8 mouse cellular contexts compared by ENCODE assay signal in genomic region chr6:39515739-39516131, GRCm38 (mm10). TPM values are rescaled to one million over a fixed set of nuclear protein-coding genes. Genes with fewer than 3 reads are reported as not detected.
DNase-seq lines count a peak whose midpoint lies in the region; ATAC-seq lines count a peak whose summit lies in the region.

No protein-coding gene starts in this region.

- H3K4me3 ChIP-seq in lung, embryonic 15.5 days: no peak overlapping the region
- no peak overlapping the region for H3K4me3 ChIP-seq in embryonic facial prominence, embryonic 14.5 days (ENCODE audit: low read depth, low read length)
- no peak overlapping the region for H3K4me3 ChIP-seq in midbrain, embryonic 15.5 days

- H3K9ac ChIP-seq in lung, embryonic 15.5 days: no peak overlapping the region
- 0 out of 2 replicates have a peak overlapping the region, but pooled peaks have one; percentile 9 for H3K9ac ChIP-seq in embryonic facial prominence, embryonic 14.5 days (ENCODE audit: low read depth, low read length)
- no peak overlapping the region for H3K9ac ChIP-seq in midbrain, embryonic 15.5 days

- 33% methylated on average over 6 of the region's 6 CpGs for WGBS in lung, embryonic 15.5 days
- WGBS in embryonic facial prominence, embryonic 14.5 days: 12% methylated on average over 6 of the region's 6 CpGs
- 17% methylated on average over 6 of the region's 6 CpGs for WGBS in midbrain, embryonic 15.5 days

- H3K27ac ChIP-seq in lung, embryonic 15.5 days: peak overlapping the region; percentile 94
- peak overlapping the region; percentile 93 for H3K27ac ChIP-seq in embryonic facial prominence, embryonic 14.5 days (replicated peaks; ENCODE audit: low read depth, low read length)
- H3K27ac ChIP-seq in midbrain, embryonic 15.5 days: peak overlapping the region; percentile 76

- DNase-seq in lung, postnatal 4 days: no peak
- peak; percentile 80 for DNase-seq in embryonic facial prominence, embryonic 14.5 days (ENCODE audit: low spot score)
- peak; percentile 46 for DNase-seq in heart, postnatal 25 days (ENCODE audit: low spot score)
- no peak for DNase-seq in spleen, adult 18-20 months
- no peak for DNase-seq in c-Kit-positive CD71-positive TER-119-positive erythroid progenitor cells, embryonic 14.5 days (ENCODE audit: low spot score)
- no peak for DNase-seq in left cerebral cortex, postnatal 10 days (ENCODE audit: extremely low spot score in 1 of 2, low spot score in 2 of 2)

- peaks cover 27% of the 10 kb centered on the region for H3K36me3 ChIP-seq in lung, embryonic 15.5 days
- peaks cover 33% of the 10 kb centered on the region for H3K36me3 ChIP-seq in embryonic facial prominence, embryonic 14.5 days (ENCODE audit: control insufficient read depth, insufficient read depth, low read length)
- H3K36me3 ChIP-seq in midbrain, embryonic 15.5 days (replicated peaks): peaks cover 15% of the 10 kb centered on the region; the same call in 1 of the 2 replicates

- no peaks in the 10 kb centered on the region for H3K27me3 ChIP-seq in lung, embryonic 15.5 days
- no peaks in the 10 kb centered on the region for H3K27me3 ChIP-seq in embryonic facial prominence, embryonic 14.5 days (replicated peaks; ENCODE audit: control insufficient read depth, insufficient read depth, low read length)
- H3K27me3 ChIP-seq in midbrain, embryonic 15.5 days (replicated peaks): no peaks in the 10 kb centered on the region

- peak overlapping the region; percentile 43 for H3K4me2 ChIP-seq in lung, embryonic 15.5 days
- H3K4me2 ChIP-seq in embryonic facial prominence, embryonic 14.5 days (ENCODE audit: low read depth, low read length): peak overlapping the region; percentile 41
- H3K4me2 ChIP-seq in midbrain, embryonic 15.5 days: peak overlapping the region; percentile 11; the same call in 1 of the 2 replicates

- intact Hi-C loops in heart, postnatal 25 days (cut with DNase I): no loop called here
- intact Hi-C loops in left cerebral cortex, postnatal 10 days (cut with DNase I): no loop called here

- peak; percentile 33; the same call in 1 of the 2 replicates for ATAC-seq in lung, embryonic 15.5 days (ENCODE audit: borderline replicate concordance, extremely low read depth, low FRiP score, low TSS enrichment)
- ATAC-seq in embryonic facial prominence, embryonic 14.5 days (ENCODE audit: low read depth): peak; percentile 82
- ATAC-seq in midbrain, embryonic 15.5 days (replicated peaks): peak; percentile 86

- no peaks in the 10 kb centered on the region for H3K9me3 ChIP-seq in lung, embryonic 15.5 days
- peaks cover 12% of the 10 kb centered on the region; the same call in 1 of the 2 replicates for H3K9me3 ChIP-seq in embryonic facial prominence, embryonic 14.5 days (ENCODE audit: control insufficient read depth, low read length)
- 0 out of 2 replicates have a peak, but pooled peaks cover 3% of the 10 kb centered on the region for H3K9me3 ChIP-seq in midbrain, embryonic 15.5 days

- H3K4me1 ChIP-seq in lung, embryonic 15.5 days: peaks cover 21% of the 10 kb centered on the region
- H3K4me1 ChIP-seq in embryonic facial prominence, embryonic 14.5 days (ENCODE audit: control insufficient read depth, insufficient read depth, low read length): peaks cover 13% of the 10 kb centered on the region
- H3K4me1 ChIP-seq in midbrain, embryonic 15.5 days: peaks cover 10% of the 10 kb centered on the region

RNA-seq across cellular contexts. Expression of gene Dennd2a, which starts 41.9 kb away (rescaled TPM):
- polyA plus RNA-seq in lung, embryonic 15.5 days (2015; fragmentation: Nextera tagmentation; extraction: Ambion mirVana): 20.5 and 20.8 TPM in 2 replicates
- 24.0 and 28.4 TPM in 2 replicates for polyA plus RNA-seq in embryonic facial prominence, embryonic 14.5 days (2014; fragmentation: Nextera tagmentation; extraction: Ambion mirVana)
- total RNA-seq in heart, postnatal 25 days (2021): 1 to 10 TPM; 7.6 to 9.9 TPM
- polyA plus RNA-seq in midbrain, embryonic 15.5 days (2015; fragmentation: Nextera tagmentation; extraction: Ambion mirVana): 21.0 and 21.2 TPM in 2 replicates
- total RNA-seq in left cerebral cortex, postnatal 10 days (2021): 10 to 100 TPM; 19.8 to 21.8 TPM

RNA-seq across cellular contexts. Expression of gene Adck2, which starts 57.9 kb away (rescaled TPM):
- 26.6 and 28.5 TPM in 2 replicates for polyA plus RNA-seq in lung, embryonic 15.5 days (2015; fragmentation: Nextera tagmentation; extraction: Ambion mirVana)
- polyA plus RNA-seq in embryonic facial prominence, embryonic 14.5 days (2014; fragmentation: Nextera tagmentation; extraction: Ambion mirVana): 27.3 and 32.8 TPM in 2 replicates
- 10 to 100 TPM; 16.5 to 16.6 TPM for total RNA-seq in heart, postnatal 25 days (2021)
- 46.3 and 53.6 TPM in 2 replicates for polyA plus RNA-seq in midbrain, embryonic 15.5 days (2015; fragmentation: Nextera tagmentation; extraction: Ambion mirVana)
- total RNA-seq in left cerebral cortex, postnatal 10 days (2021): 10 to 100 TPM; 24.2 to 29.8 TPM

Comparison
In these comparisons a context has a peak if more than half of its experiments do, and no peak if none do; other contexts are left out.
1. ATAC-seq: peak in every context shown above with its lines; median percentile 86 in midbrain, embryonic 15.5 days; 82 in embryonic facial prominence, embryonic 14.5 days; 33 in lung, embryonic 15.5 days.
2. DNase-seq: peak in embryonic facial prominence, embryonic 14.5 days (single experiment) and heart, postnatal 25 days (single experiment); none in lung, postnatal 4 days (0 of 2), spleen, adult 18-20 months (0 of 2), c-Kit-positive CD71-positive TER-119-positive erythroid progenitor cells, embryonic 14.5 days (single experiment) and left cerebral cortex, postnatal 10 days (0 of 2).
3. Peak in every context shown above with its lines, with median percentiles within 50 percentile points of each other: H3K27ac ChIP-seq and H3K4me2 ChIP-seq.